Mouse (Mus musculus) myocyte (in vitro differentiated cells): ENCODE results near the gene Pfdn2. TPM values are rescaled to one million over a fixed set of nuclear protein-coding genes. Genes with fewer than 3 reads are reported as not detected.

ENCODE experiments used
- H3K27me3 ChIP-seq: one replicate; pipeline ENCODE4 v1.6.1; 2011; ENCODE audit not compliant: control insufficient read depth, insufficient read depth, insufficient read length
- H3K36me3 ChIP-seq: one replicate; pipeline ENCODE4 v1.6.1; 2011; ENCODE audit not compliant: control insufficient read depth, insufficient read depth
- H3K4me2 ChIP-seq: one replicate; pipeline ENCODE4 v1.6.1; 2011; ENCODE audit warnings: low read depth, control low read depth
- H3K4me3 ChIP-seq: one replicate; pipeline ENCODE4 v1.5.1; 2011; ENCODE audit warnings: mild to moderate bottlenecking, control low read depth, moderate library complexity
- H3K79me2 ChIP-seq: one replicate; pipeline ENCODE4 v1.6.1; 2011; ENCODE audit not compliant: control insufficient read depth, insufficient read depth
- H3ac ChIP-seq: one replicate; pipeline ENCODE4 v1.6.1; 2011; ENCODE audit not compliant: control insufficient read depth, insufficient read length
- CEBPB ChIP-seq: IDR thresholded peaks from 2 replicates; pipeline ENCODE4 v1.6.1; 2011; ENCODE audit warnings: mild to moderate bottlenecking, moderate library complexity; ENCODE audit not compliant: poor library complexity, insufficient read depth, severe bottlenecking
- E2F4 ChIP-seq: IDR thresholded peaks from one replicate; pipeline ENCODE4 v1.6.1; 2011; ENCODE audit warnings: mild to moderate bottlenecking, control low read depth, moderate library complexity; ENCODE audit not compliant: insufficient read depth
- MAX ChIP-seq: IDR thresholded peaks from one replicate; pipeline ENCODE4 v1.6.1; 2011; ENCODE audit warnings: low read depth, mild to moderate bottlenecking, control low read depth
- MYOD1 ChIP-seq, 3 experiments: IDR thresholded peaks; one replicate each; pipeline ENCODE4 v1.6.1; 2011; ENCODE audit warnings: control low read depth in 2 of 3, low read depth in 2 of 3, mild to moderate bottlenecking in 2 of 3, moderate library complexity in 1 of 3; ENCODE audit not compliant: insufficient read length in 2 of 3, control insufficient read depth in 1 of 3
- MYOG ChIP-seq, 3 experiments: IDR thresholded peaks; one replicate each; pipeline ENCODE4 v1.6.1; 2011; ENCODE audit warnings: control low read depth in 2 of 3, low read depth in 2 of 3, mild to moderate bottlenecking in 2 of 3; ENCODE audit not compliant: insufficient read length in 2 of 3, control insufficient read depth in 1 of 3, insufficient read depth in 1 of 3
- POLR2A ChIP-seq: IDR thresholded peaks from one replicate; pipeline ENCODE4 v1.6.1; 2011; ENCODE audit warnings: low read depth, mild to moderate bottlenecking, control low read depth, moderate library complexity; ENCODE audit not compliant: insufficient read length
- POLR2AphosphoS2 ChIP-seq: IDR thresholded peaks from one replicate; pipeline ENCODE4 v1.6.1; 2011; ENCODE audit warnings: low read depth, control low read depth; ENCODE audit not compliant: insufficient read length
- REST ChIP-seq: IDR thresholded peaks from one replicate; pipeline ENCODE4 v1.6.1; 2011; ENCODE audit warnings: mild to moderate bottlenecking, control low read depth, moderate library complexity; ENCODE audit not compliant: insufficient read depth, insufficient read length
- SRF ChIP-seq: IDR thresholded peaks from one replicate; pipeline ENCODE4 v1.6.1; 2011; ENCODE audit warnings: low read depth; ENCODE audit not compliant: control insufficient read depth, insufficient read length
- TCF12 ChIP-seq: IDR thresholded peaks from one replicate; pipeline ENCODE4 v1.6.1; 2011; ENCODE audit warnings: mild to moderate bottlenecking, control low read depth; ENCODE audit not compliant: poor library complexity, insufficient read depth, severe bottlenecking
- TCF3 ChIP-seq: IDR thresholded peaks from one replicate; pipeline ENCODE4 v1.6.1; 2011; ENCODE audit warnings: low read depth, control low read depth; ENCODE audit not compliant: insufficient read length
- USF1 ChIP-seq: IDR thresholded peaks from one replicate; pipeline ENCODE4 v1.6.1; 2011; ENCODE audit warnings: low read depth, mild to moderate bottlenecking, control low read depth, moderate library complexity
- polyA plus RNA-seq: library from polyadenylated mRNA; unstranded; fragments of >200 nt; fragmentation: generic; extraction: Trizol; gene quantifications from one replicate; pipeline ENCODE4 v1.2.1, GENCODE M21; 2012; ENCODE audit warnings: missing spikeins

Pfdn2 gene
- polyA plus RNA-seq, 1 experiment, result 111 TPM

DNA sequence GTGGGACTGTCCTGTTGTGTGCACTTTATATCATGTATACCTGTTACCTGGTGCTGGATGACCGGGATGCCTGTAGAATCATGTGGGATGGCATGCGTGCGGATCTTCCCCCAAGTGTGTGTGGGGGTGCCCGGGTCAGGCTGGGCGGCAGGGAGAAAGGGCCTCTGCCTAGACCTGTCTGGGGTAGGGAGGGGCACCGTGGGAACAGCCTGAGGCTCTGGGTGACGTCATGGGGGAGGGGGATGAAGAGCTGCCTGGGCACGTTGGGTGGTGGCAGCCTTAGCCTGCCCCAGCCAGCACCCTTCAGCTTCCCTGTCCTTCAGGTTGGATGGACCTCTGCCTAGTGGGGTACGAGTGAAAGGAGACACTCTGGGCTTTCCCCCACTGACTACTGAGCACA lies 38.9 kb downstream of the Pfdn2 start:
- TF ChIP-seq REST (no peak), E2F4 (no peak), MAX (no peak), TCF3 (no peak), USF1 (no peak)
- Histone ChIP-seq H3K36me3 (no peaks in the 10 kb centered on the region), H3K4me3 (no peak overlapping the region), H3K4me2 (no peak overlapping the region), H3ac (no peak overlapping the region), H3K79me2 (no peaks in the 10 kb centered on the region), H3K27me3 (no peaks in the 10 kb centered on the region)

- no peak for TF ChIP-seq E2F4
- TF ChIP-seq CEBPB, result no peak
- TF ChIP-seq REST, result no peak
- TF ChIP-seq TCF3, result no peak
- TF ChIP-seq POLR2AphosphoS2, result no peak
- TF ChIP-seq SRF, result no peak
- no peak for TF ChIP-seq MYOG (IDR thresholded peaks at IDR 0.05; ENCODE audit: control insufficient read depth in 1 of 3, insufficient read depth in 1 of 3, insufficient read length in 2 of 3, low read depth in 2 of 3)
- TF ChIP-seq MYOD1 (IDR thresholded peaks at IDR 0.05; ENCODE audit: control insufficient read depth in 1 of 3, insufficient read length in 2 of 3, low read depth in 2 of 3), result no peak
- no peak for TF ChIP-seq TCF12
- no peak for TF ChIP-seq POLR2A
- no peak for TF ChIP-seq USF1
- H3ac ChIP-seq, result no peak overlapping the region
- H3K79me2 ChIP-seq, result no peaks in the 10 kb centered on the region
- H3K4me2 ChIP-seq, result no peak overlapping the region
- H3K4me3 ChIP-seq, result no peak overlapping the region
- H3K27me3 ChIP-seq, result no peaks in the 10 kb centered on the region
- no peaks in the 10 kb centered on the region for H3K36me3 ChIP-seq
Measured at GRCm38 (mm10) chr1:171385171-171385570, 39.7 kb downstream of the Pfdn2 start.

DNA sequence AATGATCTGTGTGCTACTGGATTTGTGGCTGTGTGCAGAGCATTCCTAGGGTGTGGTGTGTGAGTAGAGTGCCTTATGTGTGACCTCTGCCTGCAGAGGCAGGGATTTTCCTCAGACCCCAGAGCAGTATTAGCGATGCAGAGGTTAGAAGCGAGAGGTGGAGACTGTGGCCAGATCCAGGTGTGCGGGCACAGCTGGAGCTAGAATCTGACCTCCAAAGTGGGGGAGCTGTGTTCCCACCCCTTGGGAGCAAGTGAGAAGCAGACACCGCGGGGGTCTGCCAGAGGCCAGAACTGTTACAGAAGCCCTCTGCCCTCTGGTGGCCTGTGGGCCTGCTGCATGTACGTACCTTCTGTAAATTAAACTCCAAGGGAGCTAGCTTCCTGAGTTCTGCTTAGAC lies 41.6 kb downstream of the Pfdn2 start:
- H3K79me2 ChIP-seq, result no peaks in the 10 kb centered on the region
- H3ac ChIP-seq, result no peak overlapping the region
- TF ChIP-seq TCF3 (no peak), MYOG (IDR thresholded peaks at IDR 0.05; ENCODE audit: control insufficient read depth in 1 of 3, insufficient read depth in 1 of 3, insufficient read length in 2 of 3, low read depth in 2 of 3) (no peak), REST (no peak), E2F4 (no peak), USF1 (no peak), POLR2AphosphoS2 (no peak), MYOD1 (IDR thresholded peaks at IDR 0.05; ENCODE audit: control insufficient read depth in 1 of 3, insufficient read length in 2 of 3, low read depth in 2 of 3) (no peak), POLR2A (no peak), CEBPB (no peak), MAX (no peak), SRF (no peak), TCF12 (no peak)
- H3K4me2 ChIP-seq, result no peak overlapping the region
- H3K4me3 ChIP-seq, result no peak overlapping the region
- H3K27me3 ChIP-seq, result no peaks in the 10 kb centered on the region
- no peaks in the 10 kb centered on the region for H3K36me3 ChIP-seq

- H3K27me3 ChIP-seq, result no peaks in the 10 kb centered on the region
- no peak for TF ChIP-seq REST
- no peak for TF ChIP-seq MYOG (IDR thresholded peaks at IDR 0.05; ENCODE audit: control insufficient read depth in 1 of 3, insufficient read depth in 1 of 3, insufficient read length in 2 of 3, low read depth in 2 of 3)
- no peak for TF ChIP-seq TCF3
- TF ChIP-seq MAX, result no peak
- no peak for TF ChIP-seq TCF12
- no peak for TF ChIP-seq USF1
- no peak for TF ChIP-seq POLR2A
- no peak for TF ChIP-seq SRF
- no peak for TF ChIP-seq MYOD1 (IDR thresholded peaks at IDR 0.05; ENCODE audit: control insufficient read depth in 1 of 3, insufficient read length in 2 of 3, low read depth in 2 of 3)
- TF ChIP-seq E2F4, result no peak
- TF ChIP-seq CEBPB, result no peak
- no peak for TF ChIP-seq POLR2AphosphoS2
- H3K4me3 ChIP-seq, result no peak within 1 kb of the TSS
- no peaks in the 10 kb centered on the region for H3K36me3 ChIP-seq
- H3K4me2 ChIP-seq, result no peak within 1 kb of the TSS
- no peaks in the 10 kb centered on the region for H3K79me2 ChIP-seq
- no peak within 1 kb of the TSS for H3ac ChIP-seq
Measured at GRCm38 (mm10) chr1:171388376-171389102, 43.1 kb downstream of the Pfdn2 start, which contains the start of gene Arhgap30. Gene Arhgap30, plus strand, starts transcription at chr1:171388954.
